Mouse (Mus musculus): Measurements from ENCODE around the gene Kctd5.
A peak's percentile ranks its signal among the peaks of the same experiment; 100 is the strongest.
"Not testable (repeated sequence)": the region's sequence is repeated elsewhere in the genome, so short reads cannot be mapped to it uniquely, and the experiment has no call there.

Gene Kctd5

GRCm38 (mm10) chr17:24072919-24073696, at the start of gene Kctd5:
Kctd5 (minus strand) TSS chr17:24073485.
- peak; percentile 95 to 96 for DNase-seq

GRCm38 (mm10) chr17:24119446-24119845, 46.2 kb upstream of the Kctd5 start:
- no peak for DNase-seq

- DNase-seq: no peak
These were observed 39.7 kb upstream of the Kctd5 start for GRCm38 (mm10) chr17:24113031-24113430.

GRCm38 (mm10) chr17:24111256-24111655, 38.0 kb upstream of the Kctd5 start:
- DNase-seq: no peak

GRCm38 (mm10) chr17:24108896-24109295, 35.6 kb upstream of the Kctd5 start:
- no peak for DNase-seq

- DNase-seq: no peak
These were observed 31.8 kb upstream of the Kctd5 start for GRCm38 (mm10) chr17:24105111-24105510.

GRCm38 (mm10) chr17:24098354-24098753, 25.1 kb upstream of the Kctd5 start:
- no peak for DNase-seq

- DNase-seq: no peak
These were observed 17.3 kb upstream of the Kctd5 start for GRCm38 (mm10) chr17:24090575-24090974.

GRCm38 (mm10) chr17:24086399-24086798, 13.1 kb upstream of the Kctd5 start:
- not testable (repeated sequence) for DNase-seq

- DNase-seq: no peak
These were observed 11.3 kb upstream of the Kctd5 start for GRCm38 (mm10) chr17:24084593-24084992.

- DNase-seq: no peak
These were observed 3.8 kb upstream of the Kctd5 start for GRCm38 (mm10) chr17:24077101-24077500.

GRCm38 (mm10) chr17:24069531-24069930, 3.8 kb downstream of the Kctd5 start:
- no peak for DNase-seq

- no peak for DNase-seq
These were observed 5.0 kb downstream of the Kctd5 start for GRCm38 (mm10) chr17:24068271-24068670.

GRCm38 (mm10) chr17:24062459-24063155, 10.7 kb downstream of the Kctd5 start:
- DNase-seq: no peak

- no peak for DNase-seq
These were observed 15.5 kb downstream of the Kctd5 start for GRCm38 (mm10) chr17:24057730-24058245.

GRCm38 (mm10) chr17:24056636-24057625, 16.4 kb downstream of the Kctd5 start:
- DNase-seq: no peak

- no peak for DNase-seq
These were observed 24.3 kb downstream of the Kctd5 start for GRCm38 (mm10) chr17:24049008-24049407.

- DNase-seq: no peak
These were observed 25.2 kb downstream of the Kctd5 start for GRCm38 (mm10) chr17:24048053-24048452.

- no peak for DNase-seq
These were observed 27.3 kb downstream of the Kctd5 start for GRCm38 (mm10) chr17:24046026-24046425.

GRCm38 (mm10) chr17:24045608-24046007, 27.7 kb downstream of the Kctd5 start:
- no peak for DNase-seq

- DNase-seq: no peak
These were observed 28.8 kb downstream of the Kctd5 start for GRCm38 (mm10) chr17:24044482-24044881.

GRCm38 (mm10) chr17:24037844-24038243, 35.4 kb downstream of the Kctd5 start, which contains the start of gene Prss27:
Prss27 (plus strand) TSS chr17:24038144.
- DNase-seq: no peak

- no peak for DNase-seq
These were observed 35.9 kb downstream of the Kctd5 start for GRCm38 (mm10) chr17:24037360-24037759.
